Mouse (Mus musculus) limb, embryonic 12.5 days (tissue): ENCODE results near the gene Glul. TPM values are rescaled to one million over a fixed set of nuclear protein-coding genes. Genes with fewer than 3 reads are reported as not detected.
A peak's percentile ranks its signal among the peaks of the same experiment; 100 is the strongest.

ENCODE experiments used
- ATAC-seq: fragments of 200-750 bp; cut with Nextera tagmentation; 2 replicates; pipeline ENCODE4 v1.8.0; 2017; ENCODE audit warnings: low read depth, moderate TSS enrichment; ENCODE audit not compliant: insufficient number of reproducible peaks, insufficient read depth, low FRiP score, low TSS enrichment
- H3K27ac ChIP-seq: fragments of 300-500 bp; sonication (generic); 2 replicates; pipeline ENCODE4 v1.5.1; 2016; ENCODE audit warnings: mild to moderate bottlenecking, moderate library complexity
- H3K27me3 ChIP-seq: fragments of 300-500 bp; sonication (generic); 2 replicates; pipeline ENCODE4 v1.6.1; 2016; ENCODE audit warnings: mild to moderate bottlenecking, moderate library complexity
- H3K36me3 ChIP-seq: fragments of 300-500 bp; sonication (generic); 2 replicates; pipeline ENCODE4 v1.6.1; 2016; ENCODE audit warnings: mild to moderate bottlenecking, moderate library complexity
- H3K4me1 ChIP-seq: fragments of 300-500 bp; sonication (generic); replicated peaks from 2 replicates; pipeline ENCODE4 v1.6.1; 2016
- H3K4me2 ChIP-seq: fragments of 300-500 bp; sonication (generic); 2 replicates; pipeline ENCODE4 v1.6.1; 2016; ENCODE audit warnings: mild to moderate bottlenecking, moderate library complexity
- H3K4me3 ChIP-seq: fragments of 300-500 bp; sonication (generic); replicated peaks from 2 replicates; pipeline ENCODE4 v1.5.1; 2016; ENCODE audit warnings: mild to moderate bottlenecking
- H3K9ac ChIP-seq: fragments of 300-500 bp; sonication (generic); replicated peaks from 2 replicates; pipeline ENCODE4 v1.6.1; 2016; ENCODE audit warnings: mild to moderate bottlenecking, moderate library complexity
- H3K9me3 ChIP-seq: fragments of 300-500 bp; sonication (generic); 2 replicates; pipeline ENCODE4 v1.6.1; 2016; ENCODE audit warnings: mild to moderate bottlenecking, moderate library complexity
- WGBS: fragments of 180-500 bp; shearing (Covaris S2); methylation state at CpG from one replicate; pipeline ENCODE4 v1.1.7; 2016; 5-methylcytosine and 5-hydroxymethylcytosine counted together
- polyA plus RNA-seq: library from polyadenylated mRNA; unstranded; fragments of >200 nt; fragmentation: Nextera tagmentation; extraction: Ambion mirVana; gene quantifications from 2 replicates; pipeline ENCODE4 v1.2.1, GENCODE M21; 2016

Glul gene
- polyA plus RNA-seq, 1 experiment from 2014 or later: 105 TPM

DNA sequence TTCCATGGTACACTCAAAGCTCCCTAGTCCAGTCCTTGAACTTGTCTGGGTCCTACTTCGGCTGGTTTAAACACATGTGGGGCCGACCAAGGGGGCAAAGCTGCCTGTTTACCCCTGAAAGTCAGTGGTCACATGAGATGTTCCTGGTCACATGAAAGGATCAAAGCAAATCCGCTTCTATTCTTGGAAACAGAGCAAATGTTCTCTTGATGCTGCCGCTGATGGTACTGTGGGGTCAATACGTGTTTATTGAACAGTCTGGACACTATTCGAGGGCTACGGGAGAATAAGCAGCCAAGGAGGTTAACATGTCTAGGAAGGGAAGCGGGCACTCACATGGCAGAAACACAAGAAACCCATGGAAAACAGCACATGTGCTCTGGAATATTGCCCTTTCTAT is 2.5 kb upstream of the Glul start:
- peaks cover 15% of the 10 kb centered on the region for H3K4me1 ChIP-seq
- H3K4me2 ChIP-seq: no peak overlapping the region
- WGBS: 81% methylated on average over 8 of the region's 8 CpGs
- no peak overlapping the region for H3K4me3 ChIP-seq
- no peaks in the 10 kb centered on the region for H3K9me3 ChIP-seq
- H3K27ac ChIP-seq: no peak overlapping the region
- no peak for ATAC-seq
- 0 out of 2 replicates have a peak, but pooled peaks cover 5% of the 10 kb centered on the region for H3K27me3 ChIP-seq
- H3K9ac ChIP-seq: no peak overlapping the region
- no peaks in the 10 kb centered on the region for H3K36me3 ChIP-seq

DNA sequence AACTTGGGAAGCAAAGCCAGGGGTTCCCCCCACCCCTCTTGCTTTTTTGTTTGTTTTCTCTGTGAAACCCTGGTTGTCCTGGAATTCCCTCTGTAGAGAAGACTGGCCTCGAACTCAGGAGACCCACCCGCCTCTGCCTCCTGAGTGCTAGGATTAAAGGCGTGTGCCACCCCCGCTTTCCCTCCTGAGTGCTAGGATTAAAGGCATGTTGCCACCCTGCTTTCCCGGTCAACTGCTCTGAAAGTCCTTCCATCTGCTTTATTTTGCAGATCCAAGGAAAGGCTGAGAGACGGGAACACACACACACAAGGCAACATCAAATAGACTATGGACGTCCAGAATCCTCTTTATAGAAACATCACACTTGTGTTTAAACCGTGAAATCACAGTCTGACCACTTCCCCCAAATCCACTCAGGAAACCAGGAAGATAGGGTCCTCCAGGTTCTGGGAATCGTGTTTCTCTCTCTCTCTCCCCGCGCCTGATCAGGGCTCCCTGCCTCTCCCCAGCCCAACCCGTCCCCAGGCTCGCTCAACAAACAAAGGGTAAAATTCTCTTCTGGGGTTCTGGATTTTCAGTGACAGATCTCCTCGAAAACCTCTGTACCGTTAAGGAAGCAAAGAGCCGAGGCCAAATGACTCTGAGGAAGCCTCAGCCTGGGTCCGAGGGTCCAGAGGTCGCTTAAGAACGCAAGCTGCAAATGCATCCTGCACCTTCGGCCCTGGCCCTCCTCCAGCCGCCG is 584 bp upstream of the Glul start:
- 0 out of 2 replicates have a peak, but pooled peaks cover 2% of the 10 kb centered on the region for H3K27me3 ChIP-seq
- peak overlapping the region; percentile 87 for H3K4me3 ChIP-seq
- H3K4me2 ChIP-seq: peak overlapping the region; percentile 81
- ATAC-seq: peak; percentile 45; the same call in 1 of the 2 replicates
- peak overlapping the region; percentile 63 for H3K9ac ChIP-seq
- H3K27ac ChIP-seq: peak overlapping the region; percentile 97
- WGBS: 19% methylated on average over 22 of the region's 22 CpGs
- no peaks in the 10 kb centered on the region for H3K9me3 ChIP-seq
- peaks cover 17% of the 10 kb centered on the region for H3K36me3 ChIP-seq
- peaks cover 22% of the 10 kb centered on the region for H3K4me1 ChIP-seq

DNA sequence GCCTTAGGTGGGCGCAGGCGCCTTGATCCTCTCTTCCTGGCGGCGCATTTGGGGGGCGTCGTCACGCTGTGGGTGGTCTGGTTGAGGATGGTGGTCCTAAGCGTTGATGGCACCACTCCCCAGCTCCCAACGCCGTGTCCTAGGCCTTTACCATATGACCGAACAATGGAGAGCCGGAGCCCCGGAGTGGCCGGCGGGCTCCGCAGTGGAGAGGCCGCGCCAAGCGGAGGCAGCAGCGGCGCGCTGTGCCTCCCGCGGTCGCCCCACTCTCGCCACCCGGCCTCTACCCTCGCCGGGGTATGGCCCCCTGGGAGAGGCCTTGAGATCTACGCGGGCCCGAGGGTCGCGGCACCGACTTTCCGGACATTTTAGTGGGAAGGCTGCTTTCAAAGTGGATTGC is 637 bp downstream of the Glul start:
- peak overlapping the region; percentile 90 for H3K9ac ChIP-seq
- peaks cover 29% of the 10 kb centered on the region for H3K36me3 ChIP-seq
- peak overlapping the region; percentile 87 for H3K4me3 ChIP-seq
- peak overlapping the region; percentile 81 for H3K4me2 ChIP-seq
- under 1% methylated on average over 35 of the region's 36 CpGs for WGBS
- no peaks in the 10 kb centered on the region for H3K9me3 ChIP-seq
- peaks cover 18% of the 10 kb centered on the region for H3K4me1 ChIP-seq
- peak; percentile 12 for ATAC-seq
- H3K27ac ChIP-seq: peak overlapping the region; percentile 97
- no peaks in the 10 kb centered on the region for H3K27me3 ChIP-seq

DNA sequence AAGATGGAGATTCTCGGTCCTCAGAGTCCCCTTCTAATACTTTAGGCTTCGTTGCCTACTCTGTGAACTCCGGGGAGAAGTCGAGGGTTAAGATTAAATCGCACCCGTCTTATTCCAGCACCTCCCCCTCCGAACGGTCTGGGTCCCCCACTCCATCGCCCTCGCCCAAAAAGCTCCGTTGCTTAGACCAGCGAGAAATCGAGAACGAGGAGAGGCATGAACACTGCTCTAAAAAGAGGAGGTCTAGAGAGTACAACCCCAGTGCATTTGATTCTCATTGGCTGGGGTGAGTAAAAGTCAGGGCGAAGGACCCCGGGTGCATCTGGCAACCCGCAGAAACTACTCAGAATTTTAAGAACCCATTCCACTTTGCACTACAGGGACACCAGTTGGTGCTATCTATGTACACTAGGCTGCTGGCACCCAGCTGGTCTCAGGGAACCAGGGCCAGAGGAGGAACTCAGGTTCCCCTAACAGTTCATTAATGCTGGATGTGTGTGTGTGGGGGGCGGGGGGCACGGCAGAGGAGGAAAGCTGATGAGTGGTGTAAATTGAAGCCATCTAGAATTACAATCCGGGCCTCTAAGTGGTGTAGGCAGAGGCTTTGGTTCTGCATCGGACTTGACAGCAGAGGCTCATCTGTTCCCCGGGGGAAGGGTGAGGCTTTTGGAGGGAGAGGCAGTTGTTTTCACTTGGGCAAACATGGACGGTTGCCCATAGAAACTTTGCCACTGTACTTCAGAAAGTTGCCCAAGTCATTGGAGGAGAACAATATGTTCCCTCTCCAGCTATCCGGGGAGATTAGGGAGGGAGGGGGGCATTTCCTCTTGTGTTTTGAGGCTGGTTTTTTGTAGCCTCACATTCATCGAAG is 1.4 kb downstream of the Glul start:
- Histone ChIP-seq H3K9me3 (no peaks in the 10 kb centered on the region), H3K9ac (peak overlapping the region; percentile 90), H3K4me2 (peak overlapping the region; percentile 81), H3K27ac (peak overlapping the region; percentile 97), H3K27me3 (no peaks in the 10 kb centered on the region), H3K4me1 (peaks cover 16% of the 10 kb centered on the region), H3K4me3 (peak overlapping the region; percentile 87), H3K36me3 (peaks cover 36% of the 10 kb centered on the region)
- ATAC-seq: no peak
- 2% methylated on average over 25 of the region's 25 CpGs for WGBS

DNA sequence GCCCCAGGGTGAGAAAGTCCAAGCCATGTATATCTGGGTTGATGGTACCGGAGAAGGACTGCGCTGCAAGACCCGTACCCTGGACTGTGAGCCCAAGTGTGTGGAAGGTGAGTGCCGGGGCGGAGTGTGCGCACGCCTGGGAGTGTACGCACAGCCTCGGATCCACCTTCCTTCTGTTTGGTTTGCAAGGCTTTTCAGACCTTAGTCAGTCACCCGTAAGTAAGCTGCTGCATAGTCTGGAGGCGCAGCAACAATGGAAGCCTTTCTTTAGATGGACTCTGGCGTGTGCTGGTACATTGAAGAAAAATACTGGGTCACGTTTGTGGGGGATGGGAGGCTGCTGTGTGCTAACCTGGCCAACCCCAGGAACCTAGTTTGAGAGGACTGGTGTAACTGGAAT is 3.3 kb downstream of the Glul start:
- H3K27me3 ChIP-seq: no peaks in the 10 kb centered on the region
- no peak overlapping the region for H3K4me3 ChIP-seq
- ATAC-seq: no peak
- peaks cover 55% of the 10 kb centered on the region for H3K36me3 ChIP-seq
- WGBS: 91% methylated on average over 13 of the region's 13 CpGs
- peaks cover 16% of the 10 kb centered on the region for H3K4me1 ChIP-seq
- H3K27ac ChIP-seq: 0 out of 2 replicates have a peak overlapping the region, but pooled peaks have one; percentile 14
- no peak overlapping the region for H3K9ac ChIP-seq
- no peak overlapping the region for H3K4me2 ChIP-seq
- no peaks in the 10 kb centered on the region for H3K9me3 ChIP-seq

DNA sequence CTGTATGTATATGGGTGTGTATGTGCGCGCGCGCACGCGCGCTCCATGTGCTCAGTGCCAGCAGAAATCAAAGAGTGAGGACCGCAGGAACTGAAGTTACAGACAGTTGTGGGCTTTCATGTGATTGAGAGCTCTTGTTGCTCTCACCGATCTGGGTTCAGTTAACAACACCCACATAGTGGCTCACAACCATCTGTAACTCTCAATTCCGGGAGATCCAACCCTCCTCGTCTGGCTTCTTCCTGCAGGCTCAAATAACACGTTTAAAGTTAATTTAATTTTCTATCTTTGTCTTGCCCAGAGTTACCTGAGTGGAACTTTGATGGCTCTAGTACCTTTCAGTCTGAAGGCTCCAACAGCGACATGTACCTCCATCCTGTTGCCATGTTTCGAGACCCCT is 4.5 kb downstream of the Glul start:
- WGBS: 93% methylated on average over 14 of the region's 14 CpGs

DNA sequence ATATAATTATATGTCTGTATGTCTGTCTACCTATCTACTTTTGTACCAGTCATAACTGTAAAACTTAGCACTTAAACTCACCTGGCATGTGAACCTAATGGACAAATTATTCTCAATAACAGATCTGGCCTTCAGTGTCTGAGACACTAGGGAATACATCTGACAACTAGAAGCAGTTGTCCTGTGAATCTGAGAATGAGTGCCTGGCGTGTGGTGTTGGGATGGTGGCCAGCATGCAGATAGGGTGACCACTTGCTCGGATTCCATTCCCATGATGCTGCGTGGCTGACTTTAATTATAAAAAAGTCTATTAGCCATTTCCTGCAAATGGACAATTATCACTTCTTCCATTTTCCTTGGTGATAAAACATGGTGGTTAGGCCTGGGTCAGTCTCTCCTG is 6.1 kb downstream of the Glul start:
- H3K9ac ChIP-seq: no peak overlapping the region
- no peaks in the 10 kb centered on the region for H3K27me3 ChIP-seq
- no peak overlapping the region for H3K27ac ChIP-seq
- H3K9me3 ChIP-seq: no peaks in the 10 kb centered on the region
- ATAC-seq: no peak
- H3K4me3 ChIP-seq: no peak overlapping the region
- peaks cover 16% of the 10 kb centered on the region for H3K4me1 ChIP-seq
- H3K4me2 ChIP-seq: no peak overlapping the region
- peaks cover 82% of the 10 kb centered on the region for H3K36me3 ChIP-seq
- WGBS: 95% methylated on average over 3 of the region's 3 CpGs

More for the DNA sequence above, 4.5 kb downstream of the Glul start:
- Histone ChIP-seq H3K4me1 (peaks cover 16% of the 10 kb centered on the region), H3K4me2 (no peak overlapping the region), H3K36me3 (peaks cover 67% of the 10 kb centered on the region), H3K4me3 (no peak overlapping the region), H3K9ac (no peak overlapping the region), H3K27me3 (no peaks in the 10 kb centered on the region), H3K27ac (no peak overlapping the region), H3K9me3 (no peaks in the 10 kb centered on the region)
- no peak for ATAC-seq

DNA sequence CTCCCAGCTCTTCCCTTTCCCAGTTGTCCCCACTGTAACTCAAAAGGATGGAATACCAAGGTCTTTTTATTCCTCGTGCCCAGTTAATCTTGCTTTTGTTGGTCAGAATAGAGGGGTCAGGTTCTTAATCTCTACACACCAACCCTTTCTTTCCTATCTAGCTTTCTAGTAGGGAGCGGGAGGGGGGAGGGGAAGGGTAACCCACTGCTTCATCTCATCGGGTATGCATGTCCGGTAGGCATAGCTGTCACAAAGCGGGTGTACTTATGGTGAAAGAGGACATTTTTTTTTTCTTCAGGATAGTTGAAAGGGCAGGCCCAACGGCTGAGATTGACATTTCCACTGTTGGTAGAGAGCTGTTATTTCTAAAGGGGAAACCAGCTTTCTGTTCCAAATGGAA is 8.5 kb downstream of the Glul start:
- H3K4me3 ChIP-seq: no peak overlapping the region
- no peak overlapping the region for H3K4me2 ChIP-seq
- H3K36me3 ChIP-seq: peaks cover 83% of the 10 kb centered on the region
- no peak for ATAC-seq
- no peak overlapping the region for H3K9ac ChIP-seq
- WGBS: 88% methylated on average over 6 of the region's 6 CpGs
- no peaks in the 10 kb centered on the region for H3K27me3 ChIP-seq
- H3K9me3 ChIP-seq: no peaks in the 10 kb centered on the region
- peaks cover under 1% of the 10 kb centered on the region; the same call in 1 of the 2 replicates for H3K4me1 ChIP-seq
- no peak overlapping the region for H3K27ac ChIP-seq

DNA sequence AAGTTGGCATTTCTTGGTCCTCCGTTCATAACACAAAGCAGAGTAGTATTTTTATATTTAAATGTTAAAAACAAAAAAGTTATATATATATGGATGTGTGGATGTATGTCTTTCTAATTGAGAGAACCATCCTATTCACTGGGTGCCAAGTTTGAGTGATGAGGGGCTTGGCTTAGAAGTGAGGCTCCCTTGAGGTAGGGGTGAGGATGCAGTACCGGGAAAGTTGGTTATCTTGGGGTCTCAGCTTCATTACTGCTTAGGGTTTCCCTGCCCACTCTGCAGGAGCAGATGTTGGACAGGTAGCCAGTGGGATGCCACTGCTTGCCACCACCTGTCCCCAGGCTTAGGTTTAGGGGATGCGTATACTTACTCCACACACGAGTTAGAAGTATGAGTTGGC is 9.0 kb downstream of the Glul start:
- no peak overlapping the region for H3K4me3 ChIP-seq
- no peak overlapping the region for H3K27ac ChIP-seq
- H3K9ac ChIP-seq: no peak overlapping the region
- no peak overlapping the region for H3K4me2 ChIP-seq
- no peaks in the 10 kb centered on the region for H3K27me3 ChIP-seq
- no peaks in the 10 kb centered on the region for H3K4me1 ChIP-seq
- peaks cover 78% of the 10 kb centered on the region for H3K36me3 ChIP-seq
- no peaks in the 10 kb centered on the region for H3K9me3 ChIP-seq
- WGBS: 90% methylated on average over 4 of the region's 4 CpGs
- ATAC-seq: no peak

DNA sequence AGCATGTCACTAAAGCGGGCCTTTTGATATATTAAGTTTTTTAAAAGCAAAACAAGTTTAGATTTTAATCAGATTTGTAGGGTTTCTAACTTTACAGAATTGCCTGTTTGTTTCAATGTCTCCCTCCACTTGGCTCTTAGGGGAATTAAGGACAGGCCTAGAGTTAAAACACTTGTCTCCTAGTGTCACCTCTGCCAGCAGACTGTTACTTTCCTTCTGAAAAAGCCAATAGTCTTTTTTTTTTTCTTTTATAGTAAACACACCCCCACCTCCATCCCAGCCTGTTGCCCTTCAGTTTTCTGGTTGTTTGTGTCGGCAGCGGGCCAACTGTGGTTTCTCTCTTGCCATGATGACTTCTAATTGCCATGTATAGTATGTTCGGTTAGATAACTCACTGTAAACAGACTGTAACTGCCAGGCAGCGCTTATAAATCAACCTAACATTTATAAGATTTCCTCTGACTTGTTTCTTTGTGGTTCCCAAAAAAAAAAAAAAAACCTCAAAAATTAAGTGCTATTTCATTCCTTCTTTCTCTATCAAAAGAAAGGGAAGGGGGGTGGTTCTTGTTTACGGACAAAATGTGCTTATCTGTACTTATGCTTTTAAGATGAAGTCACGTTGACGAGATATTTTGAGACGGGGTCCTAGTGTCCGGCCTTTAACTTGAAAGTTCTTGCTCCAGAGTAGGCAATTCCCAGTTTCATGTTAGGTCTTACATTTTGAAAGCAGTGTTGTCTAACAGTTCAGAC is 9.6 kb downstream of the Glul start:
- no peak for ATAC-seq
- Histone ChIP-seq H3K4me2 (no peak overlapping the region), H3K36me3 (peaks cover 71% of the 10 kb centered on the region), H3K4me1 (no peaks in the 10 kb centered on the region), H3K27ac (no peak overlapping the region), H3K4me3 (no peak overlapping the region), H3K27me3 (no peaks in the 10 kb centered on the region), H3K9ac (no peak overlapping the region), H3K9me3 (no peaks in the 10 kb centered on the region)
- 89% methylated on average over 10 of the region's 10 CpGs for WGBS

DNA sequence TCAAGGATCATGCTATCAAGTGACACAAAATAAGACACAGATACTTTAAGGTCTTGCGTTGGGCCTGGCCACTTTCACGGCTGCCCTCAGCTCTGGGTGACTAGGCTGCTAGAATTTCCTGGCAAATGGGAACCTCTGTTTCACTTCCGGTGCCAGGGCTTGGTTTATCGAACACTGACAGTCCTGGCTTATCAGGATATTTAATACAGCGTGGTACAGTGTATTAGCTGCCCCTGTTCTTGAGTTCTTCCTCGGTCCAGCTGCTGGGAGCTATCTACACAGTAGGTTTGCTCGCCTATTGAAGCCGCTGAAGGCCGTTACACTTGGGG is 10.2 kb downstream of the Glul start:
- Histone ChIP-seq H3K9me3 (no peaks in the 10 kb centered on the region), H3K4me3 (no peak overlapping the region), H3K9ac (no peak overlapping the region), H3K36me3 (peaks cover 66% of the 10 kb centered on the region), H3K27ac (no peak overlapping the region), H3K27me3 (no peaks in the 10 kb centered on the region), H3K4me1 (no peaks in the 10 kb centered on the region), H3K4me2 (no peak overlapping the region)
- ATAC-seq: no peak
- 90% methylated on average over 9 of the region's 9 CpGs for WGBS
